Mouse (Mus musculus) lung, postnatal 14 days (tissue): Measurements from ENCODE around the gene Ccdc185.

Experiments used
- DNase-seq: peaks from one replicate; pipeline ENCODE4 v3.0.0; 2021

Gene Ccdc185

GRCm38 (mm10) chr1:182735891-182736290, 13.1 kb downstream of the Ccdc185 start:
- DNase-seq, result no peak

DNA sequence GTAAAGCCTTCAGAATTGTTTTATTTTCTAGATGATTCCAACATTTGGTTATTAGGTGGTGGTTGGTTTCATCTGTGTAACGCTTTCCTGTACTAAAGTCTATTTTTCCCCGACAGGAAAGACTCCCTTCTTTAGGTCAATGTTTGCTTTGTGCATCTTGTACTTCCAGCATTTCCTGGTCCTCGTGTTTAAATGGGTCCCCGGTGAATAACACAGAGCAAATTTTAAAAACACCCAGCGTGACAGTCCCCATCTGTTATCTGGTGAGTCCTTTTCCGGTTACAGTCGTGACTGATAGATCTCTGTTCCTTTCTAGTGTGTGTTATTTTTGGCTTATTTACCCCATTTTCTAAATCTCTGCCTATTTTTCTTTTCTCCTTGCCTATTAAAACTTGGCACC, 16.3 kb downstream of the Ccdc185 start:
- DNase-seq, result no peak

DNA sequence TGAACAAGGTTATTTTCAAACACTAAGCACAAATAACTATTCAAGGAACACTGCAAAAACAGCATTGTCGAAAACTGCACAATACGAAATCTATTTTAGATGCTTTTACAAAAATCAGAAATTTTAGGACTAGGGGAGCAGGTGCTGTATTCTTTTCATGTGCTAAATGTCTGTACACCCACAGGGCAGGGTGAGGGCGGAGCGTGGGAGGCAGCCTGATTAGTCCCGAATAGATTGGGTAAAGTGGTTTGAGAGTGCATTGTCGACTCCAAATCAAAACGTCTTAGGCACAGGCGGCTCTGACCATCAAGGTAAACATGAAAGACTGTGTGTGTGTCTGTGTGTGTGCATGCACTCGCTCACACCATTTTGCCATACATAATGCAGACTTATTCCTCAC, 20.0 kb downstream of the Ccdc185 start:
- no peak for DNase-seq

GRCm38 (mm10) chr1:182727541-182727940, 21.4 kb downstream of the Ccdc185 start:
- no peak for DNase-seq

DNA sequence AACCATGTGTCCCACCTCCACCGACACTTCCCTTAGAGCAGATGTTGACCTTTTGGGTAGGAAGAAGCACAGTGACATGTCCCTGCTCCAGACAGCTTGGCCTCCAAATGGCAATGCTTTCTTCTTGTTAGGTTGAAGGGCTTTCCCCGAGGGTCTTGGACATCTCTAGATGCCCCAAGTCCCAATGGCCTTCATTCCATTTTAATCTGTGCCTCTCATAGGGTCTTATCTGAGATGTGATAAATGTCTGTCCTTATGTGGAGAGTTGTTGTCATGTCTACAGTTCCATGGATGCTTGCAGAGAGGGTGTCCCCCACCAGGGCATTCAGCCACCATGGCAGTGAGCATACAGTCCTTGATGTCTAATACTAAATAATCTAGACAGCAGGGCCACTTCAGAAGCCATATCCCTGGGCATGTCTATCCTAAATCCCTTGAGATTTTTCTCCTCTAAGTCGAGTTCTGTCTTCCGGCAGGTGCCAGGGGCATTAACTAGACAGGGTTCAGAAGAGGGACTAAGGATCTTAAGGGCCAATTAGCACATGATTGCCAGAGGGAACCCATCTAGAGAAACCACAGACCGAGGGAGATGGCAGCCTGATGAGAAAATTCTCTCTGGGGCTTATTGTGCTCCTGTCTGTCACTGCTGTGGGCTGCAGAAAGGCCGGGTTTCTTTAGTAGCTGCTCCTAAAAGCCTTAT, 34.6 kb downstream of the Ccdc185 start:
- no peak for DNase-seq

DNA sequence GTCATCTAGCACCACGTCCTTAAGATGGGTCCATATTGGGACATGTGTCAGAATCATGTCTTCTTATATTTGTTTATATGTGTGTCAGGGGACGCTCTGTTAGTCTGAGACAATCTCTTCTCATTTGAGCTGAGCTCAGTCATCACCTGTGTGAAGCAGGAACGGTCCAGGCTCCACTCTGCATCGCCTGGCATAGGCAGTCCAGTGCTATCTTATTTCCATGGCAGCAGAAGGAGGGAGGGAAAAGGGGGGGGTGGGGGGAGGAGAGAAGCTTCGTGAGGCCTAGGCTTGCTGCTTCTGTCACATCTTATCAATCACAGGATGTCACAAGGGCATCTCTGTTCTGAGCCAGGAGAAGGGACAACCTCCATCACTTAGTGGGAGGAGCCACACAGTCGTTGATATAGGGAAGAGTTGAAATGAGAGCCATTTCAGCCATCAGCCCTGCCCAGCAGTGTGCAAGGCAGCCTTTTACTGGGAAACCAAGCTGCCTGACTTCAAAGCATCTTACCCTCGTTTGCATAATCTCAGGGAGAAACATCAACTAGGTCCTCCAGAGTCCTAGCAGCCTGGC, 37.5 kb downstream of the Ccdc185 start:
- no peak for DNase-seq

- DNase-seq, result no peak
Measured at GRCm38 (mm10) chr1:182707459-182707858, 41.5 kb downstream of the Ccdc185 start.

- DNase-seq, result no peak
Measured at GRCm38 (mm10) chr1:182704882-182705281, 44.1 kb downstream of the Ccdc185 start.

GRCm38 (mm10) chr1:182699392-182700347, 49.3 kb downstream of the Ccdc185 start:
- no peak for DNase-seq
